Mouse (Mus musculus) forebrain, embryonic 11.5 days (tissue): Measurements from ENCODE around the gene Pgm5. TPM values are rescaled to one million over a fixed set of nuclear protein-coding genes. Genes with fewer than 3 reads are reported as not detected.

Experiments used
- ATAC-seq: fragments of 200-750 bp; cut with Nextera tagmentation; replicated peaks from 2 replicates; pipeline ENCODE4 v1.8.0; 2017; ENCODE audit warnings: moderate TSS enrichment; ENCODE audit not compliant: low FRiP score
- DNase-seq: peaks from one replicate; pipeline ENCODE4 v3.0.0-alpha.2; 2017; ENCODE audit warnings: low spot score
- H3K27ac ChIP-seq: fragments of 300-500 bp; sonication (generic); 2 replicates; pipeline ENCODE4 v1.5.1; 2014; ENCODE audit warnings: low read depth, low read length
- H3K27me3 ChIP-seq: fragments of 300-500 bp; sonication (generic); 2 replicates; pipeline ENCODE4 v1.6.1; 2014; ENCODE audit warnings: mild to moderate bottlenecking, low read length, mixed read lengths; ENCODE audit not compliant: control insufficient read depth, insufficient read depth
- H3K36me3 ChIP-seq: fragments of 300-500 bp; sonication (generic); 2 replicates; pipeline ENCODE4 v1.6.1; 2014; ENCODE audit warnings: mild to moderate bottlenecking, low read length, moderate library complexity, mixed read lengths; ENCODE audit not compliant: control insufficient read depth, insufficient read depth
- H3K4me1 ChIP-seq: fragments of 300-500 bp; sonication (generic); replicated peaks from 2 replicates; pipeline ENCODE4 v1.6.1; 2014; ENCODE audit warnings: low read length, mixed read lengths; ENCODE audit not compliant: control insufficient read depth, insufficient read depth
- H3K4me2 ChIP-seq: fragments of 300-500 bp; sonication (generic); 2 replicates; pipeline ENCODE4 v1.6.1; 2014; ENCODE audit warnings: low read depth, mild to moderate bottlenecking, low read length, moderate library complexity, mixed read lengths; ENCODE audit not compliant: severe bottlenecking
- H3K4me3 ChIP-seq: fragments of 300-500 bp; sonication (generic); 2 replicates; pipeline ENCODE4 v1.5.1; 2014; ENCODE audit warnings: low read depth, low read length
- H3K9ac ChIP-seq: fragments of 300-500 bp; sonication (generic); 2 replicates; pipeline ENCODE4 v1.6.1; 2014; ENCODE audit warnings: low read length
- H3K9me3 ChIP-seq: fragments of 300-500 bp; sonication (generic); 2 replicates; pipeline ENCODE4 v1.6.1; 2016; ENCODE audit warnings: low read length, mixed read lengths; ENCODE audit not compliant: control insufficient read depth
- WGBS: fragments of 180-500 bp; shearing (Covaris S2); extraction: QIAGEN DNeasy Blood & Tissue Kit; methylation state at CpG from one replicate; pipeline ENCODE4 v1.1.7; 2014; 5-methylcytosine and 5-hydroxymethylcytosine counted together
- polyA plus RNA-seq: library from polyadenylated mRNA; unstranded; fragments of >200 nt; fragmentation: Nextera tagmentation; extraction: Ambion mirVana; gene quantifications from 2 replicates; pipeline ENCODE4 v1.2.1, GENCODE M21; 2014

The Pgm5 gene
- polyA plus RNA-seq, 1 experiment from 2014 or later = 0.35 TPM

- DNase-seq = no peak
- no peaks in the 10 kb centered on the region; the same call in 1 of the 2 replicates for H3K4me1 ChIP-seq
Observed at GRCm38 (mm10) chr19:24848345-24848744, 13.3 kb downstream of the Pgm5 start.

DNA sequence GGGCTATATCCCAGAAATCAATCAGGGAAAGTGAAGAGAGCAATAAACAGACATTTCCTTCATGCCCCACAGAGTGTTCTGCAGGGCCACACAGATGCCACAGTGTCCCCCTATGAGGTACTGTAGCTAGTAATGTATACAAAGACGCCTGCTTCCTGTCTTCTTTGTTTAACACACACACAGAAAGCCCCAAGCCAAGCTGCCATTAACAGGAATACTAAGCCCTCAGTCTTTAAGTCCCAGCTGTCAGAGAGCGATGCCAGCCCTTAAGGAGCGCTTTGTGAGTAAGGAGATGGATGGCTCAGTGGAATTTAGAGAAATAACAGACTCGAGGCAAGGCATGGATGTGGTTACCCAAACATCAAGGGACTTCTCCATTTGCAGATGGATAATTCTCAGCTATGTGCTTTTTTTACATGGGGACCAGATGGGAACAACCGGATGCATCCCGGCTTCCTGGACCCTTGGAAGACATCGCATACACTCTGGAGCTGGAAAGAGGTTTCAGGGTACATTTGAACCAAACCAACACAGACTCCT, 16.6 kb downstream of the Pgm5 start:
- ATAC-seq = no peak
- Histone ChIP-seq H3K9me3 (no peaks in the 10 kb centered on the region), H3K27me3 (no peaks in the 10 kb centered on the region), H3K4me1 (no peaks in the 10 kb centered on the region), H3K9ac (no peak overlapping the region), H3K36me3 (no peaks in the 10 kb centered on the region), H3K4me3 (no peak overlapping the region), H3K4me2 (no peak overlapping the region), H3K27ac (no peak overlapping the region)
- WGBS = 64% methylated on average over 7 of the region's 7 CpGs
- DNase-seq = no peak

More at GRCm38 (mm10) chr19:24848345-24848744, 13.3 kb downstream of the Pgm5 start:
- H3K36me3 ChIP-seq = no peaks in the 10 kb centered on the region
- no peaks in the 10 kb centered on the region for H3K27me3 ChIP-seq
- 69% methylated on average over 7 of the region's 7 CpGs for WGBS
- no peak overlapping the region for H3K9ac ChIP-seq
- H3K9me3 ChIP-seq = no peaks in the 10 kb centered on the region
- no peak overlapping the region for H3K27ac ChIP-seq
- ATAC-seq = no peak
- H3K4me2 ChIP-seq = no peak overlapping the region
- H3K4me3 ChIP-seq = no peak overlapping the region

GRCm38 (mm10) chr19:24842080-24842479, 19.6 kb downstream of the Pgm5 start:
- ATAC-seq = no peak
- H3K9me3 ChIP-seq = no peaks in the 10 kb centered on the region
- 84% methylated on average over 3 of the region's 3 CpGs for WGBS

DNA sequence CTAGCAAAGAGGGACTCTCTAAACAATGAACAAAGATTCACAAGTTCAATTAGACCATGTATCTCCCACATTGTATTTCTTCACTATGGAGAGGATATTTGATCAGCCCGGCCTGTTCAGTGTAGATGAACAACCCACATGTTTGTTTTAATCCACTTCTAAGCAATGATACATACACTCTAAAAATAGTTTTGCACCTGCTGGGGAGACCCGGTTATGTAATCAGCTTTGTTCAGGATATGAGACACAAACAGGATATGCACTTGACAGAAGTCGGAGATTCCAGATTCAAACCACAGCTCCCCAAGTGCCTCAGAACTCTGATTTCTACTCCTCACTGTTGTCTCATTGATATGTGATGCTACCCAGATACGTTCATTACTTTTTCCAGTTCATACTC, 37.1 kb downstream of the Pgm5 start:
- H3K4me2 ChIP-seq = no peak overlapping the region
- H3K9ac ChIP-seq = no peak overlapping the region
- no peaks in the 10 kb centered on the region for H3K27me3 ChIP-seq
- no peak for ATAC-seq
- H3K9me3 ChIP-seq = no peaks in the 10 kb centered on the region
- H3K4me3 ChIP-seq = no peak overlapping the region
- 88% methylated on average over 4 of the region's 4 CpGs for WGBS
- no peak for DNase-seq
- H3K27ac ChIP-seq = no peak overlapping the region
- no peaks in the 10 kb centered on the region for H3K4me1 ChIP-seq
- H3K36me3 ChIP-seq = no peaks in the 10 kb centered on the region

More at GRCm38 (mm10) chr19:24842080-24842479, 19.6 kb downstream of the Pgm5 start:
- H3K36me3 ChIP-seq = no peaks in the 10 kb centered on the region
- no peak for DNase-seq
- H3K27ac ChIP-seq = no peak overlapping the region
- H3K9ac ChIP-seq = no peak overlapping the region
- H3K4me3 ChIP-seq = no peak overlapping the region
- H3K4me1 ChIP-seq = no peaks in the 10 kb centered on the region
- H3K27me3 ChIP-seq = no peaks in the 10 kb centered on the region
- H3K4me2 ChIP-seq = no peak overlapping the region

- H3K9me3 ChIP-seq = no peaks in the 10 kb centered on the region
- ATAC-seq (no peak), DNase-seq (no peak)
- H3K4me2 ChIP-seq = no peak overlapping the region
- 0 out of 2 replicates have a peak overlapping the region, but pooled peaks have one; percentile 13 for H3K27ac ChIP-seq
- H3K9ac ChIP-seq = no peak overlapping the region
- H3K27me3 ChIP-seq = no peaks in the 10 kb centered on the region
- H3K4me1 ChIP-seq = peaks cover 2% of the 10 kb centered on the region; the same call in 1 of the 2 replicates
- no peak overlapping the region for H3K4me3 ChIP-seq
- no peaks in the 10 kb centered on the region for H3K36me3 ChIP-seq
- WGBS = 81% methylated on average over 12 of the region's 12 CpGs
Observed at GRCm38 (mm10) chr19:24815661-24816221, 45.9 kb downstream of the Pgm5 start.

- H3K36me3 ChIP-seq = no peaks in the 10 kb centered on the region
- no peak overlapping the region for H3K27ac ChIP-seq
- ATAC-seq = no peak; the same call in 1 of the 2 replicates
- WGBS = 19% methylated on average over 8 of the region's 8 CpGs
- no peak overlapping the region for H3K4me3 ChIP-seq
- no peaks in the 10 kb centered on the region for H3K9me3 ChIP-seq
- H3K4me1 ChIP-seq = peaks cover 2% of the 10 kb centered on the region; the same call in 1 of the 2 replicates
- no peaks in the 10 kb centered on the region for H3K27me3 ChIP-seq
- no peak overlapping the region for H3K4me2 ChIP-seq
- no peak for DNase-seq
- no peak overlapping the region for H3K9ac ChIP-seq
Observed at GRCm38 (mm10) chr19:24812861-24813293, 48.8 kb downstream of the Pgm5 start.

- no peak overlapping the region for H3K4me2 ChIP-seq
- H3K27me3 ChIP-seq = no peaks in the 10 kb centered on the region
- H3K36me3 ChIP-seq = no peaks in the 10 kb centered on the region
- no peak overlapping the region for H3K27ac ChIP-seq
- H3K9ac ChIP-seq = no peak overlapping the region
- 49% methylated on average over 7 of the region's 7 CpGs for WGBS
- no peaks in the 10 kb centered on the region for H3K9me3 ChIP-seq
- ATAC-seq = no peak
- peaks cover 2% of the 10 kb centered on the region; the same call in 1 of the 2 replicates for H3K4me1 ChIP-seq
- no peak overlapping the region for H3K4me3 ChIP-seq
- DNase-seq = no peak
Observed at GRCm38 (mm10) chr19:24812106-24812810, 49.4 kb downstream of the Pgm5 start.

- Histone ChIP-seq H3K27me3 (no peaks in the 10 kb centered on the region), H3K4me1 (peaks cover 2% of the 10 kb centered on the region; the same call in 1 of the 2 replicates), H3K4me2 (no peak overlapping the region), H3K27ac (no peak overlapping the region), H3K9ac (no peak overlapping the region), H3K9me3 (no peaks in the 10 kb centered on the region), H3K36me3 (no peaks in the 10 kb centered on the region), H3K4me3 (no peak overlapping the region)
- DNase-seq (no peak), ATAC-seq (no peak)
- 81% methylated on average over 10 of the region's 10 CpGs for WGBS
Observed at GRCm38 (mm10) chr19:24811451-24811850, 50.2 kb downstream of the Pgm5 start.
